Mouse (Mus musculus): Measurements from ENCODE around the gene Ntrk1. TPM values are rescaled to one million over a fixed set of nuclear protein-coding genes. Genes with fewer than 3 reads are reported as not detected.
"Not testable (repeated sequence)": the region's sequence is repeated elsewhere in the genome, so short reads cannot be mapped to it uniquely, and the experiment has no call there.

The Ntrk1 gene
- polyA plus RNA-seq (2012; rRNA removed), result 2.8 and 3.0 TPM in 2 replicates

GRCm38 (mm10) chr3:87794922-87795325 lies at the start of gene Ntrk1:
TSS of gene Ntrk1 (minus strand) at chr3:87795162.
- DNase-seq (ENCODE audit: low read depth), result no peak

GRCm38 (mm10) chr3:87840858-87841257 lies 45.9 kb upstream of the Ntrk1 start:
- no peak for DNase-seq (ENCODE audit: low read depth)

- DNase-seq (ENCODE audit: low read depth), result no peak
Measured at GRCm38 (mm10) chr3:87838622-87839021, 43.7 kb upstream of the Ntrk1 start.

- DNase-seq (ENCODE audit: low read depth), result no peak
Measured at GRCm38 (mm10) chr3:87833482-87833881, 38.5 kb upstream of the Ntrk1 start.

- no peak for DNase-seq (ENCODE audit: low read depth)
Measured at GRCm38 (mm10) chr3:87832109-87832859, 37.3 kb upstream of the Ntrk1 start.

- DNase-seq (ENCODE audit: low read depth), result no peak
Measured at GRCm38 (mm10) chr3:87829025-87829424, 34.1 kb upstream of the Ntrk1 start.

GRCm38 (mm10) chr3:87828435-87828834 lies 33.5 kb upstream of the Ntrk1 start:
- no peak for DNase-seq (ENCODE audit: low read depth)

- not testable (repeated sequence) for DNase-seq (ENCODE audit: low read depth)
Measured at GRCm38 (mm10) chr3:87824206-87824605, 29.2 kb upstream of the Ntrk1 start, which contains the start of gene Pear1. TSS of gene Pear1 (minus strand) at chr3:87824306.

- DNase-seq (ENCODE audit: low read depth), result no peak
Measured at GRCm38 (mm10) chr3:87818226-87818625, 23.3 kb upstream of the Ntrk1 start.

GRCm38 (mm10) chr3:87816646-87817093 lies 21.7 kb upstream of the Ntrk1 start:
- DNase-seq (ENCODE audit: low read depth), result no peak

- no peak for DNase-seq (ENCODE audit: low read depth)
Measured at GRCm38 (mm10) chr3:87816166-87816565, 21.2 kb upstream of the Ntrk1 start.

GRCm38 (mm10) chr3:87812873-87813272 lies 17.9 kb upstream of the Ntrk1 start:
- DNase-seq (ENCODE audit: low read depth), result no peak

GRCm38 (mm10) chr3:87812413-87812812 lies 17.5 kb upstream of the Ntrk1 start:
- no peak for DNase-seq (ENCODE audit: low read depth)

- DNase-seq (ENCODE audit: low read depth), result no peak
Measured at GRCm38 (mm10) chr3:87811297-87811696, 16.3 kb upstream of the Ntrk1 start.

- DNase-seq (ENCODE audit: low read depth), result no peak
Measured at GRCm38 (mm10) chr3:87809322-87809962, 14.5 kb upstream of the Ntrk1 start.

- no peak for DNase-seq (ENCODE audit: low read depth)
Measured at GRCm38 (mm10) chr3:87804038-87804677, 9.2 kb upstream of the Ntrk1 start.

- DNase-seq (ENCODE audit: low read depth), result no peak
Measured at GRCm38 (mm10) chr3:87801681-87802080, 6.7 kb upstream of the Ntrk1 start.

- DNase-seq (ENCODE audit: low read depth), result no peak
Measured at GRCm38 (mm10) chr3:87796736-87797334, 1.9 kb upstream of the Ntrk1 start, which contains the start of gene Insrr. TSS of gene Insrr (plus strand) at chr3:87796951.

- DNase-seq (ENCODE audit: low read depth), result no peak
Measured at GRCm38 (mm10) chr3:87795336-87796277, 645 bp upstream of the Ntrk1 start.

- no peak for DNase-seq (ENCODE audit: low read depth)
Measured at GRCm38 (mm10) chr3:87789768-87790167, 5.2 kb downstream of the Ntrk1 start.

GRCm38 (mm10) chr3:87789248-87789647 lies 5.7 kb downstream of the Ntrk1 start:
- no peak for DNase-seq (ENCODE audit: low read depth)

Measured in gonadal fat pad, adult 2 months (tissue).